Mouse (Mus musculus): ENCODE measurements around the gene Spns1. TPM values are rescaled to one million over a fixed set of nuclear protein-coding genes. Genes with fewer than 3 reads are reported as not detected.
"Not testable (repeated sequence)": the region's sequence is repeated elsewhere in the genome, so short reads cannot be mapped to it uniquely, and the experiment has no call there.

Spns1 gene
- polyA plus RNA-seq, 1 experiment = 176 TPM

- no peak for DNase-seq (ENCODE audit: low read depth)
- TF ChIP-seq POLR2A (IDR thresholded peaks at IDR 0.05; ENCODE audit: borderline replicate concordance, extremely low read depth, insufficient read depth, insufficient read length, poor library complexity, severe bottlenecking) (no peak), CTCF (IDR thresholded peaks at IDR 0.05; ENCODE audit: borderline replicate concordance, extremely low read depth, insufficient read depth, insufficient read length) (no peak)
Observed at GRCm38 (mm10) chr7:126397822-126398221, 20.6 kb upstream of the Spns1 start.

GRCm38 (mm10) chr7:126397221-126397620 lies 20.0 kb upstream of the Spns1 start:
- no peak for TF ChIP-seq CTCF (IDR thresholded peaks at IDR 0.05; ENCODE audit: borderline replicate concordance, extremely low read depth, insufficient read depth, insufficient read length)
- no peak for TF ChIP-seq POLR2A (IDR thresholded peaks at IDR 0.05; ENCODE audit: borderline replicate concordance, extremely low read depth, insufficient read depth, insufficient read length, poor library complexity, severe bottlenecking)
- no peak for DNase-seq (ENCODE audit: low read depth)

- DNase-seq (ENCODE audit: low read depth) = peak; percentile 99
- TF ChIP-seq POLR2A (IDR thresholded peaks at IDR 0.05; ENCODE audit: borderline replicate concordance, extremely low read depth, insufficient read depth, insufficient read length, poor library complexity, severe bottlenecking) (peak; percentile 52; the same call in 1 of the 2 replicates), CTCF (IDR thresholded peaks at IDR 0.05; ENCODE audit: borderline replicate concordance, extremely low read depth, insufficient read depth, insufficient read length) (no peak)
Observed at GRCm38 (mm10) chr7:126396298-126397119, 19.3 kb upstream of the Spns1 start, which contains the start of gene Nfatc2ip. Nfatc2ip (minus strand) TSS chr7:126396737.

- not testable (repeated sequence) for DNase-seq (ENCODE audit: low read depth)
Observed at GRCm38 (mm10) chr7:126392086-126392884, 15.0 kb upstream of the Spns1 start.

- no peak for DNase-seq (ENCODE audit: low read depth)
Observed at GRCm38 (mm10) chr7:126388185-126388584, 10.9 kb upstream of the Spns1 start.

GRCm38 (mm10) chr7:126383565-126383964 lies 6.3 kb upstream of the Spns1 start:
- TF ChIP-seq CTCF (IDR thresholded peaks at IDR 0.05; ENCODE audit: borderline replicate concordance, extremely low read depth, insufficient read depth, insufficient read length) = no peak
- TF ChIP-seq POLR2A (IDR thresholded peaks at IDR 0.05; ENCODE audit: borderline replicate concordance, extremely low read depth, insufficient read depth, insufficient read length, poor library complexity, severe bottlenecking) = no peak
- DNase-seq (ENCODE audit: low read depth) = no peak

More at GRCm38 (mm10) chr7:126388185-126388584, 10.9 kb upstream of the Spns1 start:
- TF ChIP-seq POLR2A (IDR thresholded peaks at IDR 0.05; ENCODE audit: borderline replicate concordance, extremely low read depth, insufficient read depth, insufficient read length, poor library complexity, severe bottlenecking) (no peak), CTCF (IDR thresholded peaks at IDR 0.05; ENCODE audit: borderline replicate concordance, extremely low read depth, insufficient read depth, insufficient read length) (no peak)

GRCm38 (mm10) chr7:126376903-126377277 lies 360 bp downstream of the Spns1 start:
- TF ChIP-seq POLR2A (IDR thresholded peaks at IDR 0.05; ENCODE audit: borderline replicate concordance, extremely low read depth, insufficient read depth, insufficient read length, poor library complexity, severe bottlenecking) = no peak
- DNase-seq (ENCODE audit: low read depth) = no peak

- TF ChIP-seq POLR2A (IDR thresholded peaks at IDR 0.05; ENCODE audit: borderline replicate concordance, extremely low read depth, insufficient read depth, insufficient read length, poor library complexity, severe bottlenecking) (no peak), CTCF (IDR thresholded peaks at IDR 0.05; ENCODE audit: borderline replicate concordance, extremely low read depth, insufficient read depth, insufficient read length) (peak; percentile 1; the same call in 1 of the 2 replicates)
- DNase-seq (ENCODE audit: low read depth) = no peak
Observed at GRCm38 (mm10) chr7:126375012-126375411, 2.2 kb downstream of the Spns1 start.

- no peak for DNase-seq (ENCODE audit: low read depth)
- TF ChIP-seq CTCF (IDR thresholded peaks at IDR 0.05; ENCODE audit: borderline replicate concordance, extremely low read depth, insufficient read depth, insufficient read length) (no peak), POLR2A (IDR thresholded peaks at IDR 0.05; ENCODE audit: borderline replicate concordance, extremely low read depth, insufficient read depth, insufficient read length, poor library complexity, severe bottlenecking) (no peak)
Observed at GRCm38 (mm10) chr7:126374526-126374925, 2.7 kb downstream of the Spns1 start.

GRCm38 (mm10) chr7:126373007-126373406 lies 4.2 kb downstream of the Spns1 start:
- TF ChIP-seq POLR2A (IDR thresholded peaks at IDR 0.05; ENCODE audit: borderline replicate concordance, extremely low read depth, insufficient read depth, insufficient read length, poor library complexity, severe bottlenecking) (no peak), CTCF (IDR thresholded peaks at IDR 0.05; ENCODE audit: borderline replicate concordance, extremely low read depth, insufficient read depth, insufficient read length) (no peak)

GRCm38 (mm10) chr7:126369393-126369792 lies 7.9 kb downstream of the Spns1 start, which contains the start of gene Lat:
Lat (minus strand) TSS chr7:126369570.
- TF ChIP-seq CTCF (IDR thresholded peaks at IDR 0.05; ENCODE audit: borderline replicate concordance, extremely low read depth, insufficient read depth, insufficient read length) = no peak
- no peak for TF ChIP-seq POLR2A (IDR thresholded peaks at IDR 0.05; ENCODE audit: borderline replicate concordance, extremely low read depth, insufficient read depth, insufficient read length, poor library complexity, severe bottlenecking)
- no peak for DNase-seq (ENCODE audit: low read depth)

More at GRCm38 (mm10) chr7:126373007-126373406, 4.2 kb downstream of the Spns1 start:
- DNase-seq (ENCODE audit: low read depth) = no peak
